Mouse (Mus musculus): ENCODE results near the gene Gngt2.
A peak's percentile ranks its signal among the peaks of the same experiment; 100 is the strongest.

The Gngt2 gene

GRCm38 (mm10) chr11:95837059-95837458 lies at the start of gene Gngt2:
Gene Gngt2 (plus strand): TSS chr11:95837216.
- peak; percentile 82 for DNase-seq (ENCODE audit: low spot score)

GRCm38 (mm10) chr11:95789451-95789891 lies 47.5 kb upstream of the Gngt2 start:
- no peak for DNase-seq (ENCODE audit: low spot score)

GRCm38 (mm10) chr11:95791787-95792186 lies 45.2 kb upstream of the Gngt2 start:
- no peak for DNase-seq (ENCODE audit: low spot score)

GRCm38 (mm10) chr11:95792950-95793509 lies 44.0 kb upstream of the Gngt2 start:
- DNase-seq (ENCODE audit: low spot score), result no peak

GRCm38 (mm10) chr11:95794201-95794600 lies 42.8 kb upstream of the Gngt2 start:
- DNase-seq (ENCODE audit: low spot score), result no peak

- DNase-seq (ENCODE audit: low spot score), result no peak
These were observed 41.4 kb upstream of the Gngt2 start for GRCm38 (mm10) chr11:95795582-95795981.

DNA sequence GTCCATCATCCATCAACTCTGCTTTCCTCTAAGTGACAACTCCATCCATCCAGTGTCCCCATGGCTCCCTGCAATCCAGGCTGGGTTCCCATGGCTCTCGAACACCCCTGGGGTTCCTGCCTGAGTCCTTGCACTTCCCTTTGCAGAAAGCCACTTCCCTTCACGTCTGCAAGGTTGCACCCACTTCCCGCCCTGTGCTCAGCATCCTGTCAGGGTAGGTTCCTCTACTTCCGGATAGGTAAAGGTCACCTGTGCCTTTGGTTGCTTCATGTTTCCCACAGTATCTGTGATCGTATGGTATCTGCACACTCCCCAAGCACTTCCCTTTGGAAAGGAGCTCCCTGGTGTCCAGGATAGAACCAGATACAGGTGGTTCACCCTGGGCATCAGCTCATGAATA lies 32.0 kb upstream of the Gngt2 start:
- DNase-seq (ENCODE audit: low spot score), result no peak

- no peak for DNase-seq (ENCODE audit: low spot score)
These were observed 31.5 kb upstream of the Gngt2 start for GRCm38 (mm10) chr11:95805527-95805926.

DNA sequence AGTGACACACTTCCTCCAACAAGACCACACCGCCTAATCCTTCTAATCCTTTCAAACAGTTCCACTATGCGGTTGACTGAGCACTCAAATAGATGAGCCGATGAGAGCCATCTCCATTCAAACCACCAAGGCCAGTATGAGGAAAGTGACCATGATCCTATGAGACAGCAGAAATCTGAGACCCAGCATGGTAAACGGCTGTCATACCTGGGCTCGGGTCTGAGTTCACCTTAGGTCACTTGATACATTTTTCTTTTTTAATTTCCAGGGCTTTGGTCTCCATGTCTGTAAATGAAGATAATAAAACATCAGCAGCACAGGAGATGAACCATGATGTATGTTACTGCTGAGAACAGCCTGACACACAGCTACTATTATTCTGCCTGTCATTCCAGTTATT lies 29.1 kb upstream of the Gngt2 start:
- no peak for DNase-seq (ENCODE audit: low spot score)

DNA sequence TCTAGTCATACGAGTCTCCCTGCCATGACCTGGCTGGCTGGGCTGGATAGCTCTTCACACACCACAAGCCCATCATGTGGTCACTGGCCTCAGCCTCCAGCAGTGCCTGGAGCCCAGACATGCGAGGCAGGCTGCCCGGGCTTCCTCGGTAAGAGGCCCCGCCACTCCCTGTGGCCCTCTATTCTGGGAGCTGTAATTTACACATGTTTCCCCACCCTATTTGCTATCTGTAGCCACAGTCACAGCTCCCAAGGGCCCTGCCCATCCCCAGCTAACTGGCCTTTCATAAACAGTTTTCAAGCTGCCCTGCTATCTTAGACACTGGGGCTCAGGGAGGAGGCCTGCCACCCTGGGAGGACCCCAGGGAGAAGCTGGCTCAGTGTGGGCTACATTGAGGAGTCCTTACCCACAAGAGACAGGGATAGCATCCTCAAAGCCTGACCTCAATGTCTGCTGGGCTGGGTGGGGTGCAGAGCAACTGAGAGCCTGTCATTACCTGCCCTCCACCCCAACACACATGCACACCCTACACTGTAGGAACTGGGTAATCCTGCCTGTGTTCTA lies 28.5 kb upstream of the Gngt2 start:
- no peak for DNase-seq (ENCODE audit: low spot score)

DNA sequence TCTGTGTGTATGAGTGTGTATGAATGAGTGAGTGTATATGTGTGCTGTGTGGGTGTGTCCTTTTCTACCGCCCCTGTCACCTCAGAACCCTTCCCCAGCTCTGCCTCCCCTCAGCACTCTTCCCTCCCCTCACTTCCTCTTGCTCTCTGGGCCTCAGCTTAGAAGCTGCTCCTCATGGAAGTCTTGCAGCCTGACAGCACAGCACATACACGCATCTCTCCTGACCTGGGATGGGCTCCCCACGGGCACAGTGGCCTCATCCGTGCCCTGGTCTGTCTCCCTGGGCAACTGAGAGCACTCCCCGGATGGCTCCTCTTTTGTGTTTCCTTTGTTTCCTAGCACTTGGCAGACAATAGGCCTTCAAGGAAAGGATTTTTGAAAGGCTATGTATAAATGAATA lies 27.4 kb upstream of the Gngt2 start:
- no peak for DNase-seq (ENCODE audit: low spot score)

- DNase-seq (ENCODE audit: low spot score), result no peak
These were observed 26.2 kb upstream of the Gngt2 start for GRCm38 (mm10) chr11:95810828-95811227.

- DNase-seq (ENCODE audit: low spot score), result no peak
These were observed 25.3 kb upstream of the Gngt2 start for GRCm38 (mm10) chr11:95811741-95812140.

DNA sequence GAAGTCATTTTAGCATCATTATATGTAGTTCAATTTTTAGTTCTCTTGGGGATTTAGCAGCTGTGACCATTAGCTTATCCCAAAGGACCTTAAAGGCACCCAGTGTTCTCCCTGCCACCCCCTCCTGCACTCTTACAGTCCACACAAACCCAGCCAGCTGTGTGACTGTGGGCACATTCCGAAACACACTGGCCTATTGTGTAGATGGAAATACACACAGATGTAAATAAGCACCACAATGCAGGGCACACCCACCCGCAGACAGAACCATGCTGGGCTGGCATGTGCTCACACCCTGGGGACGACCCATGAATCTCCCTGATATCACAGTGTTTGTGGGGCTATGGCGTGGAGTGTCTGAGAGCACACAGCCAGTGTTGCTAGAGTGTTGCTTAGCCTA lies 24.8 kb upstream of the Gngt2 start:
- DNase-seq (ENCODE audit: low spot score), result no peak

- no peak for DNase-seq (ENCODE audit: low spot score)
These were observed 22.9 kb upstream of the Gngt2 start for GRCm38 (mm10) chr11:95814101-95814500.

DNA sequence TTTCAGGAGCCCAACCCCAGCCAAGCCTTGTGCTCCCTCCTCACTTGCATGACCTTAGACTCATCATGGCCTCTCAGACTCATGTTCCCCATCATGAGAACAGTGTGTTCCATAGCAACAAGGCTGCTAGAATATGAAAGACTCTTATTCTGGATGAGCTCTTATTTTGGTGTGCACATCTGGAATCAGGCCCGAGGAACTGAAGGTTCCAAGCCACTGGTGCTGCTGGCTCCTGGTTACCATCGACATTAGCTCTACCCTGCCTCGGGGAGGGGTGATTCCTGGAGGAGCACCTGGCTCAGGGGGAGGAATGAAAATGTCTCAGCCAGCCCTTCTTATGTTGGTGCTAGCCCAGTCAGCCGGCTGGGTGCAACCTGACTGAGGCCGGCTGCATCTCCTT lies 22.2 kb upstream of the Gngt2 start:
- no peak for DNase-seq (ENCODE audit: low spot score)

- DNase-seq (ENCODE audit: low spot score), result no peak
These were observed 21.6 kb upstream of the Gngt2 start for GRCm38 (mm10) chr11:95815412-95815811.

DNA sequence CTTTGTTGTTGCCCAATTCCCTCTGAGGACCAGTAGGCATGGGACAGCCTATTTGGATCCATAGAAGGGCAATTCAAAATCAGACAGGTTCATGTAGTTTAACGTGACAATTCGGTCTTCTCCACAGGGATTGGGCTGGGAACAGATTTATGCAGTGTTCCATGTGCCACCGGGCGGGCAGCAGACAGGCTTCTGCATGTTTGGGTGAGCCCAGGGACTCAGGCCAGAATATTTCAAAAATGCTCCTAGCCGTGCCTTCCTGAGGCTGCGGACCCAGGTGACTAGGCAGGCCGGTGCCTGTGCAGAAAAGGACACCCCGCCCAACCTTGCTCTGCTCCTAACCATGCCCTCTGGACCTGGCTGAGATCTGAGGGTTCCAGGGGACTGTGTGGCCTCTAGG lies 17.9 kb upstream of the Gngt2 start:
- peak; percentile 76 for DNase-seq (ENCODE audit: low spot score)

GRCm38 (mm10) chr11:95821511-95821910 lies 15.5 kb upstream of the Gngt2 start:
- DNase-seq (ENCODE audit: low spot score), result no peak

DNA sequence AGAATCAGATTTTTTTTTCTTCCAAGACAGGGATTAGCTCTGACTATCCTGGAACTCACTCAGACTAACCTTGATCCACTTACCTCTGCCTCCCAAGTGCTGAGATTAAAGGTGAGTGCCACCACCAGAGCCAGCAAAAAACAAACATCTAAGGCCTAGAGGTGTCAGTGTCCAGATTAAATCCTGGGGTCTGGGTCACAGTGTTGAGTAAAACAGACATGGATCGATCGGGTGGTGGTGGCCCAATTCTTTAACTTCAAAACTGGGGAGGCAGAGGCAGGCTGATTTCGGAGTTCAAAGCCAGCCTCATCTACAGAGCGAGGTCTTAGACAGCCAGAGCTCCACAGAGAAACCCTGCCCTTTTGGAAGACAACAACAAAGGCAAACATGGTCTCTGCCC lies 14.6 kb upstream of the Gngt2 start:
- no peak for DNase-seq (ENCODE audit: low spot score)

DNA sequence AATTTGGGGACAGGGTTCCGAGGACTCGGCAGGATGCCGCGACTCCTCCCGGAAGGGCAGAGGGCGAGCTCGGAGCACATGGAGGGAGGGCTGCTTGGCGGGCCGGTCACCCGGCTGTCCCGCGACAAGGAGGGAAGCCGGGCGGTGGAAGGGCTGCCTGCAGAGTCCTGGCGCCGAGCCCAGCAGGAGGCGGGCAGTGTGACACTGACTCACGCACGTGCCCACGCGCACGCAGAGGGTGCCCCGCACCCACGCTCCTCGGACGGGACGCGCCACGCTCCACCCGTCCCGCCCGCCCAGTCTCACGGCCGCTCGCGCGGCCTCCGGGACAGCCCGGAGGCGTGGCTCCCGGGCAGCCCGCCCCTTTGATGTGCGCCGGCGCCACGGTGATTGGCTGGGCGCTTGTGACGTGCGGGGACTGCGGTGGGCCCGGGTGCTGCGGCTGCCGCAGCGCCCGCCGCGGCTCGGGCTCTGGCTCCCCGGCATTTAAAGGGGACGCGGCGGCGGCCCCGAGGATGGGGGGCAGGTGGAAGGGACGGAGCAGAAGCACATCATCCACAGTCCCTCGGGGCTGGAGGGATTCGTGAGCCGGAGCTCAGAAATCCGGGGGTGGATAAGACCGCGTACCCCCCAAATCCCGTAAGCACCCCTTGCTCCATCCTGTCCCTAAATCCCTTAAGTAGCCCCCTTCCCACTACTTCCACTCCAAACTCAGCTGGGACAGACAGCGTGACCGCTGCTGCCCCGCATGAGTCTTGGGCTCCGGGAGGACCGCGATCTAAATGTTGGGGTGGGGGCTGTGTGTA lies 12.7 kb upstream of the Gngt2 start, which contains the start of gene Phospho1:
TSS of gene Phospho1 (plus strand) at position 429 of the 806 bp plus-strand sequence.
- DNase-seq (ENCODE audit: low spot score), result peak; percentile 93

- DNase-seq (ENCODE audit: low spot score), result peak; percentile 48
These were observed 12.2 kb upstream of the Gngt2 start for GRCm38 (mm10) chr11:95824877-95825243.

- DNase-seq (ENCODE audit: low spot score), result no peak
These were observed 11.4 kb upstream of the Gngt2 start for GRCm38 (mm10) chr11:95825625-95826024.

Data from urinary bladder, postnatal 14 days (tissue).